Mouse (Mus musculus) splenic B cell, adult 2 months (primary cell): ENCODE measurements around the gene F830045P16Rik.
A peak's percentile ranks its signal among the peaks of the same experiment; 100 is the strongest.
"Not testable (repeated sequence)": the region's sequence is repeated elsewhere in the genome, so short reads cannot be mapped to it uniquely, and the experiment has no call there.

Experiments
- DNase-seq: peaks from one replicate; pipeline ENCODE4 v3.0.0-alpha.2; 2011; ENCODE audit warnings: low read depth, low spot score
- H3K27me3 ChIP-seq: 2 replicates; pipeline ENCODE4 v1.6.1; 2012; ENCODE audit warnings: mild to moderate bottlenecking, low read length, moderate library complexity, mixed read lengths; ENCODE audit not compliant: control insufficient read depth, poor library complexity, insufficient read depth, severe bottlenecking
- H3K36me3 ChIP-seq: 2 replicates; pipeline ENCODE4 v1.6.1; 2012; ENCODE audit warnings: mild to moderate bottlenecking, low read length, moderate library complexity, mixed read lengths; ENCODE audit not compliant: control insufficient read depth, poor library complexity, insufficient read depth, severe bottlenecking

Gene F830045P16Rik

DNA sequence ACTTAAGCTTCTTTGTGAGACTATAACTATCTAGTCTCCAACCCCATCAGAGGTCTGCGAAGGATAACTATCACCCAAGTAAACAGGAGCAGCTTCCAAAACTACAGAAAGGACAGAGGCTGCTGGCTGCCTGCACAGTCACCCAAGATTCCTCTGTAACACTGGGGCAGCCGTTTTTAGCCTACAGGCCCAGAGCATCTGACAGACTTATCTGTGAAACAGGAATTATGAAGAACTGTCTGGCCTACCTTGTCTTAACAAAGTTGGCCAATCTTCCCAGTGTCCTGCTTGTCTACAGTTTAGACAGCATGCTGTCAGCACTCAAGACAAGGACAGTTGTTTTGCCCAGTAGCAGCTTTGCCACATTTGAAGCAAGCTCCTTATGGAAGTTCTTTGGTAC is 4.5 kb downstream of the F830045P16Rik start:
- Histone ChIP-seq H3K27me3 (no peaks in the 10 kb centered on the region), H3K36me3 (no peaks in the 10 kb centered on the region)
- DNase-seq = no peak

DNA sequence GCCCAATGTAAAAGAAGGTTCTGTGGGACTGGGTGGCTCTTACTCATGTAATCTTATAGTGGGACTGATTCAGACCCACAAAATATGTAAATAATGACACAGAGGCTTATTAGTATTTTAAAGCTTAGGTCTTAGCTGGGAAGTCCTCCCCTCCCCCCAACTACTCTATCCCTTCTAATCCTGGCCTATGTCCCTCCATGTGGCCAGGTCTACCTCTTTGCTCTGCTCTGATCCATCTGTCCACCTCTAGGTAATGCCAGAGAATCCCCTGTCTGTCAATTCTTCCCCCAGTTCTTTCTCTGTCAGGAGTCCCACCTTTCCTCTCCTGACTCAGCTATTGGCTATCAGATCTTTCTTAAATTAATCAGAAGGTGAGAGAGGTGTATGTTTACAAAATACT is 5.3 kb downstream of the F830045P16Rik start:
- no peak for DNase-seq
- H3K27me3 ChIP-seq = no peaks in the 10 kb centered on the region

DNA sequence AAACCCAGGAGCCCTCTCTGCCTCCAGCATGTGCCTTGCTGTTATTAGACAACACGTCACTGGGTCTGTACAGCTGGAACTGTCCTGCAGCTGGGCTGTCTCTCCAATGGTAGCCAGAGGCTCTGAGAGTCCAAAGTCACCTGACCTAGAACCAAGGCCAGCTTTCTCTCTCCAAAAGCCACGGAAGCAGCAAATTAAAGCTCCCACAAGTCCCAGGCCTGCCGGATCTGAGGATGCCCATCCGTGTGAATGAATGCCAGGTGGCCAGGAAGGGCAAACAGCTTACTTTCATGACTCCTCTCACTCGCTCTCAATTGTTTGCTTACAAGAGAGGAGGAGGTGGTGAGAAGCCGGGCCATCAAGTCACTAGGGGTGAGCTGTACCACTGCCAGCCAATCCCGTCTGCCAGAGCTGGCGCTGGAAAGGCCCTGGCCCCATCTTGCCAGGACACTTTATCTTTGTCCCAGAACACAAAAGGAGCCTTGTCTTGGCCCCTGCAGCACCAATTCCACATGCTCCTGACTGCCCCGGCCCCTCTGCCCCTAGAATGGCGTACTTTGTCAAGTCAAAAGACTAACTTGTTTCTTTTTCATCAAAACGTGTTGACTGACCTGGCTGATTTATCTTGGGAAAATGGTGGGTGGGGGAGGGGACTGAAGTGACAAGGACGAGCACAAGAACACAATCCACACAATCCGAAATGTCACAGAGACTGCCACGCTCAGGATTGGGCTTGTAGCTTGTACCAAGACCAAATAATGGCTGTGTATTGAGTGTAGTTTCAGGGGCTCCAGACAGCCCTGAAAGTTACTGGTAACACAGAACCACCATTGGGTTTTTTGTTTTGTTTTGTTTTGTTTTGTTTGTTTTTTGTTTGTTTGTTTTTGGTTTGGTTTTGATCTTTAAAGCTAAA is 6.8 kb downstream of the F830045P16Rik start:
- no peaks in the 10 kb centered on the region for H3K36me3 ChIP-seq
- no peaks in the 10 kb centered on the region for H3K27me3 ChIP-seq
- no peak for DNase-seq

More for the DNA sequence above, 5.3 kb downstream of the F830045P16Rik start:
- H3K36me3 ChIP-seq = no peaks in the 10 kb centered on the region

DNA sequence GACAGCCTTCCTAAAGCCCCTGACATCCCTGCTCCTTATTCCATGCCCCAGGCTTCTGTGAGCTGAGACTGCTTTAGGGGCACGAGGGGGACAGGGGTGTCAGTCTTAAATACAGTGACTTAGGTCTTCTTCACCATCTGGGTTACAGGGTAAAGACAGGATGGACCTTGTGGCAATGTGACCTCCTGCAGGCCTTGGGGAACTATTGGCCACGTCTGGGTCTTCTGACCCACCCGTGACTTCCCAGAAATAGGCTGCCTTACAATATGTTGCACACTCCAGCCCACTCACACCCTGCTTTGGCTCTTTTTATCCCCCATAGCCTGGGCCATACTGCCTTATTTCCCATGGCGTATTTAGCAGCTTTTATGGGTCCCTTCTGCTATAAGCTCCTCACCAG is 8.5 kb downstream of the F830045P16Rik start:
- DNase-seq = no peak
- Histone ChIP-seq H3K27me3 (no peaks in the 10 kb centered on the region), H3K36me3 (no peaks in the 10 kb centered on the region)

DNA sequence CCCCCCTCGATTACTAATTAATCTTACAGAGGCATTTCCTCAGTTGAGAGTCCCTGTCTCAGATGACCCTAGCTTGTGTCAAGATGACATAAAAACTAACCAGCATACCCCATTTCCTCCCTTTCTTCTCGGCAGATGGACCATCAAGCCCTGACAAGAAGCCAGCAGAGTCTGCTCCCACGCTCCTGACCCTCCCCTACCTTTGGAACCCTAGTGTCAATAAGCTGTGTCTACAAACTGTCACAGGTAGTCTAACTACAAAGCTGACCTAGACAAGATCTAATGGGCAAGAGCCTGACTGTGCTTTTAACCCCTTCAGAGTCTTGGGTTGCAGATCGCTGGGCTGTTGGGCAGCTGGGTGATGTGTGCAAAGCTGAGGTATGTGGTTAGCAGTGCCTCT is 10.1 kb downstream of the F830045P16Rik start:
- DNase-seq = no peak
- Histone ChIP-seq H3K27me3 (no peaks in the 10 kb centered on the region), H3K36me3 (no peaks in the 10 kb centered on the region)

DNA sequence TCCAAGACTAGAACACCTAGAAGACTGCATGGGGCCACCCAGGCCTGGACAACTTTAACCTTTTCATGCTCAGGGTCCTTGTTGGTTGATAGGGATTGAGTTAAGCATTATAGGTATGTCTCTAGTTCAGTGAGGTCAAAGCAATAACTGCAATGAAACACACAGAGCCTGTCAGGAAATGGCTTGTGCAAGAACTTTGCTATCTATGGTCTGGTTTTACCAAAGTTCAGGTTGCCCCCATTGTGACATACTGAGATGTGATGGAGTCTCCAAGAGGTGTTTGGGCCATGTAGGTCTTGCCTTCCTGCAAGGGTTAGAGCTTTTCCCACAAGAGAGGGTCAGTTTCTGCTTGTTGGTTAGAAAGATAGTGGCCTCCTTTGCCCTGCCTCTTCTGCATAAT is 10.8 kb downstream of the F830045P16Rik start:
- Histone ChIP-seq H3K27me3 (no peaks in the 10 kb centered on the region), H3K36me3 (no peaks in the 10 kb centered on the region)
- DNase-seq = no peak

DNA sequence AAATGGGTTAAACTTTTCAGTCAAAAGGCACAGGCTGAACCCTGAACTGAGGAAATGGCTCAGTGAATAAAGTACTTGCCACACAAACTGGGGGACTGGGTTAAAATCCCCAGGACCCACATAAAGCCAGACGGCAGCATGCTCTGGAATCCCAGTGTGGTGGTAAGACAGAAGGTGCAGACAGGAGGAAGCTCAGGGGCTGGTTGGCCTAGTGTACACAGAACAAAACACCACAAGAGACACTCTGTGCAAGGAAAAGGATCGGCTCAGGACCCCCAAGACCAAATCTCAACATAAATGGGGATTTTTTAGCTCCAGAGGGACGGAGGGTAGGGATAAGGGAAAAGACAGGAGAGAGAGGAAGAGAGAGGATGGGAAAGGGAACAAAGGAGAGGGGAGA is 17.9 kb downstream of the F830045P16Rik start:
- no peaks in the 10 kb centered on the region for H3K27me3 ChIP-seq
- no peak for DNase-seq
- H3K36me3 ChIP-seq = no peaks in the 10 kb centered on the region

DNA sequence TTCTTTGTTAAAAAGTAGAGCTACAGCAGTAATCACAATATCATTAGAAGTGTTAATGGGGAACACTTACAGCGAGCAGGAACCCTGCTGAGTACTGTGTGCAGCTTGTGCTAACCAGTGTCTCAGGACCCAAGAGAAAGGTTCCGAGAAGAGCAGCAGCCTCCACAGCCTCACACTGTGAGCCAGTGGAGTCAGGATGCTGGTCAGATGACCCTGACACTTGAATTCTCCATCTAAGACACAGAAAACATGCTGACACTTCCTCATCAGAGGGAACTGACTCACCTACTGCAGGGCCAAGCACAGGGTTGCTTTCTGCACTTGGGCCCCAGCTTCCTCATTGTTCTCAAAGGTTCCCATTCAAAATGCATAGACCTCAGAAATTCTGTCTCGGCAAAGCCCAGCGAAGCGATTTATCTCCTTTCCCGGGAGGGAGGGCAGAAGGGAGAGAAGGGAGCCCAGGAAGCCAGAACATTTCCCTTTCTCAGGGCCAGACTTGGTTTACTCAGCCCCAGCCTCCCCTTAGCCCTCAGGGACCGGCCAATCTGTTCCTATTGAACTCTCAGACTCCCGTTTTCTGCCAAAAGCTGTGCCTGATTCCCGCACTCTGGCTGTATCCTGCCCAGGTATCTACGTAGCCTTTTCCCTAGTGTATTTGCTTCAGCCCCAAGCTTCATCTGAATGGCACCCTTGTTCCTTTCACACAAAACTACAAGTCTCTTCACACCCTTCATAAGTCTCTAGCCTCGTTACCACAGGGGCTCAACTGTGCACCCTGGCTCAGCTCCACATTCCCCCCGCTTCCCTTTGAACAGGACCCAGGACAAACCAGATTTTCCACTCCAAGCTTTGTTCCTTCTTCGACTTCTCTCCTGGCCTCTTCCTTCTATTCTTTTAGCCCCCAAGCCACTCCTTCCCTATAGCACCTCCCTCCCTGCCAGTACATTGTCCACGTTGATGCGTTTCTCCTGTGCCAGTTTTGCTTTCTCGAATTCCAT is 21.2 kb downstream of the F830045P16Rik start:
- Histone ChIP-seq H3K36me3 (no peaks in the 10 kb centered on the region), H3K27me3 (no peaks in the 10 kb centered on the region)
- DNase-seq = peak; percentile 45

DNA sequence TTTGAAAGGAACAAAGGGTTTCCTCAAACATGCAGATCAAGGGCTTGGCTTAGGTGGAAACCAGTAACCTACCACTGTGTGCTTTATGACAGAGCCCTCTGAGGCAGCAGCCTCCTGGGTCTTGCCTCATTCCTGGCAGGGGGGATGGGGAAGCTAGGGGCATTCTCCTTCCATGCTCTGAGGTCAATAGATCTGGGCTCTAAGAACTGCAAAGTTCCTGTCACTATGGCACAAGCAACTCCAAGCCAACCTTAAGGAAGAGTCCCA is 22.1 kb downstream of the F830045P16Rik start:
- DNase-seq = no peak
- Histone ChIP-seq H3K27me3 (no peaks in the 10 kb centered on the region), H3K36me3 (no peaks in the 10 kb centered on the region)

DNA sequence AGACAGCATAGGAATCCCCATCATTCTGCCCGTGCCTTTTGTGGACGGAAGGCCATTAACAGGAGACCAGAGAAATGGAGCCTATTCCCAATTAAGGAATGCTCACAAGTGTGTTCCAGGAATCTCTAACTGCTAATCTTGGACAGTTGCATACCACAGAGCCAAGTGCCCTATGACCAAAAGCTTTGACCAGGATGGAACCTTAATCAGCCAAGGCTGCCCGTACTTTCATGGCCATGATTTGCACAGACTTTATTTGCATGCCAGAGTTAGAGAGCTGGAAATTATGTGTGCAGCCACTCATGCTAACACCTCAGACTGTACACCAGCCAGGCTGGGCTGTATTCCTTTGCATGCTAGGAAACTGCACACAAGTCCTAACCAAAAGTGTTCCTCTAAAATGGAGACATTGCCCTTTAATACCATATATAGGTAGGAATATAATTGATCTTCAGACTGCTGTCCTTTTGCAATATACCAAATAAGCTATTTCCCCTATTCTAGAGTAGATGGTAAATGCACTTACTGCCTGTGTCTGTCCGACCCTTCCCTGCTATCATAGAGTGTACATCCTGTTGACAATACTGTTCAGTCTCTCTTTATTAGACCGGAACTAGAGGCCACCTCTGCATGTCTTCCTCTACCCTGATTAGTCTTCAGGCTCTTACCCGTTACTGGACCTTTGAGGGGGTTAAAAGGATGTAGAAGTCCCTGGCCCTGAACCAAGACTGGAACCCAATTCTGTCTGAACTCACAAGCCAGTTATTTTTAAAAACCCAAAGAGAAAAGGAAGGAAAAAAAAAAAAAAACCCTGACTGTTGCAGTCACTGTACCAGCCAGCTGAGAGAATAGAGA is 22.6 kb downstream of the F830045P16Rik start:
- peak; percentile 49 for DNase-seq
- no peaks in the 10 kb centered on the region for H3K36me3 ChIP-seq
- H3K27me3 ChIP-seq = no peaks in the 10 kb centered on the region

DNA sequence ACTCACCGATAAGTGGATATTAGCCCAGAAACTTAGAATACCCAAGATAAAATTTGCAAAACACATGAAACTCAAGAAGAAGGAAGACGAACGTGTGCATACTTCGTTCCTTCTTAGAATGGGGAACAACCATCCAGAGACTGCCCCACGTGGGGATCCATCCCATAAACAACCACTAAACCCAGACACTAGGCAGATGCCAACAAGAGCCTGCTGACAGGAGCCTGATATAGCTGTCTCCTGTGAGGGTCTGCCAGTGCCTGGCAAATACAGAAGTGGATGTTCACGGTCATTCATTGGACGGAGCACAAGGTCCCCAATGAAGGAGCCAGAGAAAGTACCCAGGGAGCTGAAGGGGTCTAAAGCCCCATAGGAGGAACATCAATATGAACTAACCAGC is 24.3 kb downstream of the F830045P16Rik start:
- not testable (repeated sequence) for DNase-seq, H3K36me3 ChIP-seq, H3K27me3 ChIP-seq

DNA sequence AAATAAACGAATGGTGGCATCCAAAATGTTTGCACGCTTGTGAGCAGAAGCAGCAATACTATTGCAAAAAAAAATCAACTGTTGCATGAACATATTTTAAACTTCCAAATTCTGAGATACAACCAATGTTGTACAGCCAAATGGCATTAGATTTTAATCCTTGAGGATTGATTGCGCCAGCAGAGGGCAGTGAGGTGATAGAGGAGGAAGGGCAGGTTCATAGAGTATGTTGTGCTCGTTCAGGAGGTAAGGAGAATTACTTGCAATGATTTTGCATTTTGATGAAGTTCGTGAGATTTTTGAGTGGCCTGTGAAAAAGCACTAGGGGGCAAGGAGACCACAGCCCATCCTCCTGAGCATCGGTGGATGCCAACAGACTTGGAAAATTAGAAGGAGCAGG is 33.8 kb downstream of the F830045P16Rik start:
- no peaks in the 10 kb centered on the region; the same call in 1 of the 2 replicates for H3K27me3 ChIP-seq
- DNase-seq = peak; percentile 76

DNA sequence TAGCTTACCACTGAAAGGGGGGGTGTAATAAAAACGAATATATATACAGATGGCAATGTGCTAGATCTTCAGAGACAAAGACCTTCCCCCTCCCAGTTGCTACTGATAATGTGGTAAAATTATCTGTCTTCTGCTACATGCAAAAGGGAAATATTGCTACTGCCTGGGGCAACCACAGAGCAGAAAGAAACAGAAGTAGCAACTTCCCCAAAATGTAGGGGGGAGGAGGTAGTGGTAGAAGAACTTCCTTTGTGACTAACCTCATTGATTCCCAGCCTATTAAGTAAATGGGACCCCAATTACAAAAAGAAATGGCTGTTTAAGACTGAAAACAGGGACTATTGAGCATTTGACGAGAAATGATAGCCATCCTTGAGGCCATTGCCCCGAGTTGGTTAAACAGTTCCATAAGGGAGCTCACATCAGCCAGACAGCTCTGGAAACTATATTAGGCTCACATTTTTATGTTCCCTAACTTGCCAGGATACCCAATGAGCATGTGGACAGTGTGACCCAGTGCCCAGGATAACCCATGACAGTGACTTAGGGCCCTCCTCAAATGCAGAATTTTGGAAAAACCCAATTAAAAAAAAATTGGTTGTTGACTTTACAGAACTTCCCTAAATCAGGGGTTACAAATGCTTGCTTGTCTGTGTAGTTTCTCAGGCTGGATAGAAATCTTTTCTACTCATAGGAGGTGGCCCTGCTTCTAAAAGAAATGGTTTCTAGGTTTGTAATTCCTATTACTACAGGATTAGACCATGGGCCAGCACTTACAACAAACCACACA is 46.7 kb downstream of the F830045P16Rik start:
- Histone ChIP-seq H3K36me3 (no peaks in the 10 kb centered on the region), H3K27me3 (no peaks in the 10 kb centered on the region)
- DNase-seq = peak; percentile 81

More for the DNA sequence above, 33.8 kb downstream of the F830045P16Rik start:
- no peaks in the 10 kb centered on the region for H3K36me3 ChIP-seq

DNA sequence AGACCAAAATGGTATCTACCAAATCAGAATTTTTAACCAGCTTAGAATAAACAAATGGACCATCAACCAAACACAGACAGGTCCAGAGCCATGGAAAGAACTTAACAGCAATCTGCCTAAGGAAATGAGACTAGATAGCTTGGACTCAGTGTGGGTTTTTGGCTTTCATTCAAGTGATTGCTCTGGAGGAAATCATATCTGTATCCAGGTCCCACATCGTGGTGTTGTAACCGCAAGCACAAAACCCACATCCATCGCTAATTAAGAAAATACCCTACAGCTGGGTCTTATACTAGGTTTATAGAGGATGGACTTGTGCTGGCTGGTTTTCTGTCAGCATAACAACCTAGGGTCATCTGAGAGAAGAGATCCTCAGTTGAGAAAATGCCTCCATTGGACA is 53.3 kb downstream of the F830045P16Rik start:
- H3K36me3 ChIP-seq = no peaks in the 10 kb centered on the region
- H3K27me3 ChIP-seq = no peaks in the 10 kb centered on the region
- DNase-seq = no peak
